Mouse (Mus musculus) intestine, embryonic 14.5 days (tissue): ENCODE data around the gene Kpna3. TPM values are rescaled to one million over a fixed set of nuclear protein-coding genes. Genes with fewer than 3 reads are reported as not detected.

Experiments
- ATAC-seq: fragments of 200-750 bp; cut with Nextera tagmentation; replicated peaks from 2 replicates; pipeline ENCODE4 v1.8.0; 2017; ENCODE audit warnings: low read depth, moderate number of reproducible peaks, moderate TSS enrichment, moderate library complexity; ENCODE audit not compliant: low FRiP score, low TSS enrichment
- DNase-seq: peaks from one replicate; pipeline ENCODE4 v3.0.0-alpha.2; 2018; ENCODE audit warnings: low spot score
- H3K27ac ChIP-seq: fragments of 300-500 bp; sonication (generic); 2 replicates; pipeline ENCODE4 v1.5.1; 2014; ENCODE audit warnings: low read depth, mild to moderate bottlenecking, control low read depth
- H3K27me3 ChIP-seq: fragments of 300-500 bp; sonication (generic); replicated peaks from 2 replicates; pipeline ENCODE4 v1.6.1; 2014; ENCODE audit warnings: low read length, control low read depth; ENCODE audit not compliant: control insufficient read depth, insufficient read depth
- H3K36me3 ChIP-seq: fragments of 300-500 bp; sonication (generic); 2 replicates; pipeline ENCODE4 v1.6.1; 2014; ENCODE audit warnings: low read length, control low read depth; ENCODE audit not compliant: control insufficient read depth, insufficient read depth
- H3K4me1 ChIP-seq: fragments of 300-500 bp; sonication (generic); replicated peaks from 2 replicates; pipeline ENCODE4 v1.6.1; 2014; ENCODE audit warnings: low read length, control low read depth, mixed read lengths; ENCODE audit not compliant: control insufficient read depth, insufficient read depth
- H3K4me2 ChIP-seq: fragments of 300-500 bp; sonication (generic); 2 replicates; pipeline ENCODE4 v1.6.1; 2014; ENCODE audit warnings: low read length
- H3K4me3 ChIP-seq: fragments of 300-500 bp; sonication (generic); 2 replicates; pipeline ENCODE4 v1.5.1; 2014; ENCODE audit warnings: low read depth, low read length, control low read depth, mixed read lengths
- H3K9ac ChIP-seq: fragments of 300-500 bp; sonication (generic); 2 replicates; pipeline ENCODE4 v1.6.1; 2014; ENCODE audit warnings: mild to moderate bottlenecking, low read length
- H3K9me3 ChIP-seq: fragments of 300-500 bp; sonication (generic); 2 replicates; pipeline ENCODE4 v1.6.1; 2016; ENCODE audit warnings: low read length, control low read depth; ENCODE audit not compliant: control insufficient read depth
- WGBS: fragments of 180-500 bp; shearing (Covaris S2); extraction: QIAGEN DNeasy Blood & Tissue Kit; methylation state at CpG from one replicate; pipeline ENCODE4 v1.1.7; 2014; 5-methylcytosine and 5-hydroxymethylcytosine counted together
- polyA plus RNA-seq: library from polyadenylated mRNA; unstranded; fragments of >200 nt; fragmentation: Nextera tagmentation; extraction: Ambion mirVana; gene quantifications from 2 replicates; pipeline ENCODE4 v1.2.1, GENCODE M21; 2014

Kpna3 gene
- polyA plus RNA-seq, result 56.6 and 64.0 TPM in 2 replicates

- H3K9ac ChIP-seq, result peak within 1 kb of the TSS; percentile 83
- 1% methylated on average over 81 of the region's 85 CpGs for WGBS
- DNase-seq (peak; percentile 99), ATAC-seq (peak; percentile 99)
- no peaks in the 10 kb centered on the region for H3K9me3 ChIP-seq
- H3K4me3 ChIP-seq, result peak within 1 kb of the TSS; percentile 62
- H3K27ac ChIP-seq, result peak within 1 kb of the TSS; percentile 96
- no peaks in the 10 kb centered on the region for H3K27me3 ChIP-seq
- no peaks in the 10 kb centered on the region for H3K36me3 ChIP-seq
- peak within 1 kb of the TSS; percentile 77 for H3K4me2 ChIP-seq
- H3K4me1 ChIP-seq, result peaks cover 9% of the 10 kb centered on the region
Measured at GRCm38 (mm10) chr14:61439661-61440559, at the start of gene Kpna3. TSS of gene Kpna3 (minus strand) at chr14:61439874.

- Histone ChIP-seq H3K4me3 (no peak overlapping the region), H3K9me3 (0 out of 2 replicates have a peak, but pooled peaks cover 3% of the 10 kb centered on the region), H3K4me2 (no peak overlapping the region), H3K9ac (no peak overlapping the region), H3K36me3 (no peaks in the 10 kb centered on the region), H3K27me3 (no peaks in the 10 kb centered on the region), H3K4me1 (no peaks in the 10 kb centered on the region), H3K27ac (no peak overlapping the region)
- WGBS, result 72% methylated on average over 2 of the region's 2 CpGs
- DNase-seq (no peak), ATAC-seq (no peak)
Measured at GRCm38 (mm10) chr14:61460365-61460764, 20.7 kb upstream of the Kpna3 start.

GRCm38 (mm10) chr14:61457468-61457867 lies 17.8 kb upstream of the Kpna3 start:
- Histone ChIP-seq H3K27me3 (no peaks in the 10 kb centered on the region), H3K9ac (no peak overlapping the region), H3K9me3 (no peaks in the 10 kb centered on the region), H3K27ac (no peak overlapping the region), H3K4me3 (no peak overlapping the region), H3K4me2 (no peak overlapping the region), H3K36me3 (no peaks in the 10 kb centered on the region), H3K4me1 (no peaks in the 10 kb centered on the region; the same call in 1 of the 2 replicates)
- 41% methylated on average over 6 of the region's 6 CpGs for WGBS
- ATAC-seq, result no peak
- no peak for DNase-seq

GRCm38 (mm10) chr14:61455571-61455970 lies 15.9 kb upstream of the Kpna3 start:
- Histone ChIP-seq H3K27ac (no peak overlapping the region), H3K4me2 (no peak overlapping the region), H3K4me3 (no peak overlapping the region), H3K9me3 (no peaks in the 10 kb centered on the region), H3K4me1 (no peaks in the 10 kb centered on the region; the same call in 1 of the 2 replicates), H3K9ac (no peak overlapping the region), H3K27me3 (no peaks in the 10 kb centered on the region), H3K36me3 (no peaks in the 10 kb centered on the region)
- no peak for DNase-seq
- ATAC-seq, result no peak
- WGBS, result 72% methylated on average over 3 of the region's 3 CpGs

GRCm38 (mm10) chr14:61453032-61453431 lies 13.4 kb upstream of the Kpna3 start:
- WGBS, result 84% methylated on average over 4 of the region's 4 CpGs
- no peak overlapping the region for H3K27ac ChIP-seq
- no peaks in the 10 kb centered on the region; the same call in 1 of the 2 replicates for H3K4me1 ChIP-seq
- ATAC-seq (no peak), DNase-seq (no peak)
- no peaks in the 10 kb centered on the region for H3K27me3 ChIP-seq
- no peaks in the 10 kb centered on the region for H3K36me3 ChIP-seq
- H3K9ac ChIP-seq, result no peak overlapping the region
- no peak overlapping the region for H3K4me3 ChIP-seq
- no peaks in the 10 kb centered on the region for H3K9me3 ChIP-seq
- no peak overlapping the region for H3K4me2 ChIP-seq

GRCm38 (mm10) chr14:61452481-61452880 lies 12.8 kb upstream of the Kpna3 start:
- H3K27me3 ChIP-seq, result no peaks in the 10 kb centered on the region
- no peaks in the 10 kb centered on the region for H3K36me3 ChIP-seq
- WGBS, result 57% methylated on average over 6 of the region's 6 CpGs
- ATAC-seq, result no peak
- H3K9ac ChIP-seq, result no peak overlapping the region
- no peak overlapping the region for H3K27ac ChIP-seq
- no peaks in the 10 kb centered on the region; the same call in 1 of the 2 replicates for H3K4me1 ChIP-seq
- H3K4me3 ChIP-seq, result no peak overlapping the region
- no peak overlapping the region for H3K4me2 ChIP-seq
- H3K9me3 ChIP-seq, result no peaks in the 10 kb centered on the region
- no peak for DNase-seq

- WGBS, result 85% methylated on average over 6 of the region's 6 CpGs
- H3K4me2 ChIP-seq, result no peak overlapping the region
- ATAC-seq, result no peak
- H3K4me1 ChIP-seq, result no peaks in the 10 kb centered on the region; the same call in 1 of the 2 replicates
- H3K4me3 ChIP-seq, result no peak overlapping the region
- no peak overlapping the region for H3K9ac ChIP-seq
- H3K27ac ChIP-seq, result no peak overlapping the region
- H3K36me3 ChIP-seq, result no peaks in the 10 kb centered on the region
- no peak for DNase-seq
- H3K27me3 ChIP-seq, result no peaks in the 10 kb centered on the region
- H3K9me3 ChIP-seq, result no peaks in the 10 kb centered on the region
Measured at GRCm38 (mm10) chr14:61447775-61448174, 8.1 kb upstream of the Kpna3 start.

- H3K9me3 ChIP-seq, result no peaks in the 10 kb centered on the region
- peak overlapping the region; percentile 83 for H3K9ac ChIP-seq
- no peaks in the 10 kb centered on the region for H3K27me3 ChIP-seq
- H3K4me1 ChIP-seq, result peaks cover 9% of the 10 kb centered on the region
- DNase-seq (no peak), ATAC-seq (peak; percentile 74)
- under 1% methylated on average over 58 of the region's 62 CpGs for WGBS
- H3K4me3 ChIP-seq, result peak overlapping the region; percentile 62
- H3K36me3 ChIP-seq, result no peaks in the 10 kb centered on the region
- H3K4me2 ChIP-seq, result peak overlapping the region; percentile 77
- H3K27ac ChIP-seq, result peak overlapping the region; percentile 96
Measured at GRCm38 (mm10) chr14:61439141-61439660, 473 bp downstream of the Kpna3 start.
